Mouse (Mus musculus) hindbrain, postnatal 0 days (tissue): ENCODE measurements at regions not wholly inside any gene's neighbourhood (a gene's known extent, or its start where the extent isn't known, plus 50 kb on each side); places are given as distances from the start of the nearest gene placed in this dataset.

ENCODE experiments used
- ATAC-seq: fragments of 200-750 bp; cut with Nextera tagmentation; 2 replicates; pipeline ENCODE4 v1.8.0; 2017; ENCODE audit warnings: mild to moderate bottlenecking, moderate TSS enrichment, moderate library complexity
- DNase-seq: peaks from one replicate; pipeline ENCODE4 v3.0.0-alpha.2; 2015; ENCODE audit warnings: low spot score
- H3K27ac ChIP-seq: fragments of 300-500 bp; sonication (generic); 2 replicates; pipeline ENCODE4 v1.5.1; 2014; ENCODE audit warnings: mild to moderate bottlenecking
- H3K27me3 ChIP-seq: fragments of 300-500 bp; sonication (generic); 2 replicates; pipeline ENCODE4 v1.6.1; 2014; ENCODE audit warnings: low read length, mixed read lengths; ENCODE audit not compliant: insufficient read depth
- H3K36me3 ChIP-seq: fragments of 300-500 bp; sonication (generic); 2 replicates; pipeline ENCODE4 v1.6.1; 2014; ENCODE audit warnings: low read length, mixed read lengths; ENCODE audit not compliant: insufficient read depth
- H3K4me1 ChIP-seq: fragments of 300-500 bp; sonication (generic); 2 replicates; pipeline ENCODE4 v1.6.1; 2014; ENCODE audit warnings: antibody characterized with exemption, low read length, mixed read lengths; ENCODE audit not compliant: insufficient read depth
- H3K4me2 ChIP-seq: fragments of 300-500 bp; sonication (generic); 2 replicates; pipeline ENCODE4 v1.6.1; 2014; ENCODE audit warnings: low read depth, mild to moderate bottlenecking, low read length, moderate library complexity, mixed read lengths
- H3K4me3 ChIP-seq: fragments of 300-500 bp; sonication (generic); 2 replicates; pipeline ENCODE4 v1.5.1; 2014; ENCODE audit warnings: low read length
- H3K9ac ChIP-seq: fragments of 300-500 bp; sonication (generic); replicated peaks from 2 replicates; pipeline ENCODE4 v1.6.1; 2014; ENCODE audit warnings: mild to moderate bottlenecking, low read length, moderate library complexity, mixed read lengths
- H3K9me3 ChIP-seq: fragments of 300-500 bp; sonication (generic); 2 replicates; pipeline ENCODE4 v1.6.1; 2016; ENCODE audit warnings: low read length, mixed read lengths
- CTCF ChIP-seq: IDR thresholded peaks from 2 replicates; pipeline ENCODE4 v1.5.1; 2016; ENCODE audit warnings: antibody characterized with exemption, control low read depth, low read depth
- WGBS: fragments of 180-500 bp; shearing (Covaris S2); extraction: QIAGEN DNeasy Blood & Tissue Kit; methylation state at CpG from one replicate; pipeline ENCODE4 v1.1.7; 2014; 5-methylcytosine and 5-hydroxymethylcytosine counted together

GRCm38 (mm10) chr1:67481974-67482373 lies 359.1 kb downstream of the Cps1 start:
- H3K4me2 ChIP-seq: no peak overlapping the region
- no peak overlapping the region for H3K27ac ChIP-seq
- no peak overlapping the region for H3K4me3 ChIP-seq
- WGBS: 94% methylated on average over 1 of the region's 1 CpGs
- ATAC-seq (no peak), DNase-seq (no peak)
- H3K27me3 ChIP-seq: no peaks in the 10 kb centered on the region
- no peaks in the 10 kb centered on the region for H3K36me3 ChIP-seq
- no peaks in the 10 kb centered on the region for H3K4me1 ChIP-seq
- H3K9ac ChIP-seq: no peak overlapping the region
- H3K9me3 ChIP-seq: no peaks in the 10 kb centered on the region
- TF ChIP-seq CTCF: no peak

GRCm38 (mm10) chr1:67504140-67504539 lies 381.3 kb downstream of the Cps1 start:
- WGBS: 74% methylated on average over 3 of the region's 3 CpGs
- ATAC-seq (no peak), DNase-seq (peak; percentile 1)
- Histone ChIP-seq H3K27me3 (no peaks in the 10 kb centered on the region), H3K4me2 (no peak overlapping the region), H3K36me3 (no peaks in the 10 kb centered on the region), H3K4me1 (no peaks in the 10 kb centered on the region), H3K9me3 (no peaks in the 10 kb centered on the region), H3K9ac (no peak overlapping the region), H3K27ac (no peak overlapping the region), H3K4me3 (no peak overlapping the region)
- no peak for TF ChIP-seq CTCF

GRCm38 (mm10) chr1:67505746-67506145 lies 382.9 kb downstream of the Cps1 start:
- Histone ChIP-seq H3K27me3 (no peaks in the 10 kb centered on the region), H3K4me3 (no peak overlapping the region), H3K9me3 (no peaks in the 10 kb centered on the region), H3K4me1 (no peaks in the 10 kb centered on the region), H3K9ac (no peak overlapping the region), H3K27ac (no peak overlapping the region), H3K4me2 (no peak overlapping the region), H3K36me3 (no peaks in the 10 kb centered on the region)
- DNase-seq (peak; percentile 12), ATAC-seq (no peak)
- no peak for TF ChIP-seq CTCF
- 61% methylated on average over 2 of the region's 2 CpGs for WGBS

GRCm38 (mm10) chr1:67518295-67518694 lies 395.5 kb downstream of the Cps1 start:
- Histone ChIP-seq H3K4me2 (no peak overlapping the region), H3K27me3 (no peaks in the 10 kb centered on the region), H3K4me1 (no peaks in the 10 kb centered on the region), H3K36me3 (no peaks in the 10 kb centered on the region), H3K27ac (no peak overlapping the region), H3K4me3 (no peak overlapping the region), H3K9ac (no peak overlapping the region), H3K9me3 (no peaks in the 10 kb centered on the region)
- no peak for TF ChIP-seq CTCF
- no peak for DNase-seq
- ATAC-seq: no peak
- 88% methylated on average over 3 of the region's 3 CpGs for WGBS

- Histone ChIP-seq H3K9me3 (no peaks in the 10 kb centered on the region), H3K27me3 (no peaks in the 10 kb centered on the region), H3K27ac (no peak overlapping the region), H3K4me3 (no peak overlapping the region), H3K36me3 (no peaks in the 10 kb centered on the region), H3K4me2 (no peak overlapping the region), H3K9ac (no peak overlapping the region), H3K4me1 (no peaks in the 10 kb centered on the region)
- no peak for DNase-seq
- TF ChIP-seq CTCF: no peak
- ATAC-seq: no peak
Observed at GRCm38 (mm10) chr1:67558728-67559127, 435.9 kb downstream of the Cps1 start.

- ATAC-seq (no peak), DNase-seq (peak; percentile 42)
- Histone ChIP-seq H3K9me3 (no peaks in the 10 kb centered on the region), H3K9ac (no peak overlapping the region), H3K36me3 (no peaks in the 10 kb centered on the region), H3K27me3 (no peaks in the 10 kb centered on the region), H3K4me3 (no peak overlapping the region), H3K27ac (no peak overlapping the region), H3K4me1 (no peaks in the 10 kb centered on the region), H3K4me2 (no peak overlapping the region)
- TF ChIP-seq CTCF: peak; percentile 59
- 56% methylated on average over 1 of the region's 1 CpGs for WGBS
Observed at GRCm38 (mm10) chr1:67559179-67559578, 436.4 kb downstream of the Cps1 start.

GRCm38 (mm10) chr1:67571616-67572015 lies 448.8 kb downstream of the Cps1 start:
- WGBS: 80% methylated on average over 1 of the region's 1 CpGs
- DNase-seq (no peak), ATAC-seq (no peak)
- Histone ChIP-seq H3K9me3 (no peaks in the 10 kb centered on the region), H3K27ac (no peak overlapping the region), H3K4me1 (no peaks in the 10 kb centered on the region), H3K4me3 (no peak overlapping the region), H3K9ac (no peak overlapping the region), H3K27me3 (no peaks in the 10 kb centered on the region), H3K36me3 (no peaks in the 10 kb centered on the region), H3K4me2 (no peak overlapping the region)
- no peak for TF ChIP-seq CTCF
